In the genomic region with DNA sequence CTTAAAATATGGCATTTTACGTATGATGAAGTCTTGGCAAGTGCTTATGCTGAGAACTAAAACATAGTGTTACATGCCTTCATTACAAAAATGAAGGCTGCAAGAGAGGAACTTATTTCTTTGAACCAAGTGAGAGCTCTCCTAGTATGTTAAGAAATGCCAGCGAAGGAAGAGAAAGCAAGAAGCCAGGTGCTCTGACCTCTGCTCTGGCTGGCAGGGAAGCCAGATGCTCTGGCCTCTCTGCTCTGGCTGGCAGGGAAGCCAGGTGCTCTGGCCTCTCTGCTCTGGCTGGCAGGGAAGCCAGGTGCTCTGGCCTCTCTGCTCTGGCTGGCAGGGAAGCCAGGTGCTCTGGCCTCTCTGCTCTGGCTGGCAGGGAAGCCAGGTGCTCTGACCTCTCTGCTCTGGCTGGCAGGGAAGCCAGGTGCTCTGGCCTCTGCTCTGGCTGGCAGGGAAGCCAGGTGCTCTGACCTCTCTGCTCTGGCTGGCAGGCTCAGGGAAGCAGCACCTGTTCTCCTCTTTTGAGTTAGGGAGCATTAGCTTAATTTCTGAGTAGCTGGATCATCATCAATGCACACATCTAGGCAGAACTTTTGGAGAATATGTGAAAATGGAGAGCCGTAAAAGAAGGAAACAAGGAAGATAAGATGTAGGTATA, we compare ENCODE assay signal across 8 mouse cellular contexts. TPM values are rescaled to one million over a fixed set of nuclear protein-coding genes. Genes with fewer than 3 reads are reported as not detected.
DNase-seq lines count a peak whose midpoint lies in the region; ATAC-seq and TF ChIP-seq lines count a peak whose summit lies in the region.
"Not testable (repeated sequence)": the region's sequence is repeated elsewhere in the genome, so short reads cannot be mapped to it uniquely, and the experiment has no call there.
"Had no signal": no experiment of that assay in that cellular context is flagged by ENCODE, and none has a peak within 500 bp of the region (broad histone marks: within the 10 kb centered on the region; RNA-seq: fewer than 3 reads in every experiment).

No protein-coding gene starts in this region.

- WGBS in liver, adult 2 months: 50% methylated on average over 3 of the region's 3 CpGs
- 85% methylated on average over 3 of the region's 3 CpGs for WGBS in liver, embryonic 15.5 days (ENCODE audit: insufficient replicate concordance)

- not testable (repeated sequence) for H3K27me3 ChIP-seq in liver, adult 2 months (ENCODE audit: control insufficient read depth, insufficient read depth, low read length); liver, embryonic 15.5 days

- not testable (repeated sequence) for H3K9me3 ChIP-seq in liver, embryonic 15.5 days (replicated peaks)

- not testable (repeated sequence) for H3K27ac ChIP-seq in gastrocnemius, adult 2 months; liver, adult 2 months (replicated peaks; ENCODE audit: insufficient read depth, low read depth, low read length)
- H3K27ac ChIP-seq in liver, embryonic 15.5 days (replicated peaks): peak overlapping the region; percentile 48; the same call in 1 of the 2 replicates

- ATAC-seq in liver, embryonic 15.5 days (ENCODE audit: insufficient read depth): not testable (repeated sequence)

- not testable (repeated sequence) for H3K4me2 ChIP-seq in liver, embryonic 15.5 days

- TF ChIP-seq POLR2A in liver, adult 2 months (IDR thresholded peaks at IDR 0.05; ENCODE audit: extremely low read depth, insufficient read depth, low read length): not testable (repeated sequence)

- H3K4me1 ChIP-seq in liver, adult 2 months (ENCODE audit: control insufficient read depth, insufficient read depth, low read length): not testable (repeated sequence)
- peaks cover 17% of the 10 kb centered on the region for H3K4me1 ChIP-seq in liver, embryonic 15.5 days (replicated peaks)

- H3K79me2 ChIP-seq in liver, adult 2 months (ENCODE audit: control insufficient read depth, insufficient read depth, low read length): not testable (repeated sequence)

- H3K36me3 ChIP-seq in liver, adult 2 months (ENCODE audit: control insufficient read depth, insufficient read depth, low read length): peaks cover 38% of the 10 kb centered on the region
- peaks cover 32% of the 10 kb centered on the region for H3K36me3 ChIP-seq in liver, embryonic 15.5 days (replicated peaks)

- peak; percentile 4 for DNase-seq in adrenal gland, postnatal 14 days
- DNase-seq in gastrocnemius, adult 2 months: peak; percentile 59
- peak; percentile 24 for DNase-seq in gonadal fat pad, adult 2 months (ENCODE audit: low read depth)
- DNase-seq in liver, adult 2 months (ENCODE audit: extremely low read depth, low read depth, low spot score): peak; percentile 82
- DNase-seq in skeletal muscle tissue, adult 2 months (ENCODE audit: low read depth, low spot score): peak; percentile 79

- intact Hi-C loops in gastrocnemius, adult 2 months (cut with DNase I): not testable (repeated sequence)

- H3K4me3 ChIP-seq in gastrocnemius, adult 2 months; liver, adult 2 months (ENCODE audit: insufficient read depth, low read depth, low read length); liver, embryonic 15.5 days (replicated peaks): not testable (repeated sequence)

- not testable (repeated sequence) for TF ChIP-seq CTCF in gastrocnemius, adult 2 months (IDR thresholded peaks at IDR 0.05); liver, adult 2 months (IDR thresholded peaks at IDR 0.05; ENCODE audit: low read depth, low read length)

- H3K9ac ChIP-seq in liver, adult 2 months (ENCODE audit: low read depth, low read length); liver, embryonic 15.5 days: not testable (repeated sequence)

RNA-seq across cellular contexts. Expression of a gene that starts 44.7 kb away (rescaled TPM):
- total RNA-seq in adrenal gland, postnatal 14 days (2021): not detected in 2 replicates
- total RNA-seq in gastrocnemius, adult 2 months (2021): not detected
- 24.4 and 30.5 TPM in 2 replicates for polyA plus RNA-seq in gonadal fat pad, adult 2 months (2012; rRNA removed)
- total RNA-seq in liver, adult 2 months (2014; rRNA removed): not detected in 2 replicates
- not detected in 2 replicates for polyA plus RNA-seq in liver, adult 2 months (2012; rRNA removed)
- not detected in 2 replicates for polyA plus RNA-seq in liver, embryonic 15.5 days (2015; fragmentation: Nextera tagmentation; extraction: Ambion mirVana)
- total RNA-seq: granulocyte monocyte progenitor cell, adult 5-6 weeks had no signal
- polyA plus RNA-seq: G1E had no signal

Comparison
In these comparisons a context has a peak if more than half of its experiments do, and no peak if none do; other contexts are left out.
1. DNase-seq: peak in every context shown above with its lines; median percentile 82 in liver, adult 2 months; 79 in skeletal muscle tissue, adult 2 months; 59 in gastrocnemius, adult 2 months; 24 in gonadal fat pad, adult 2 months; 4 in adrenal gland, postnatal 14 days.